Mouse (Mus musculus) liver, embryonic 14.5 days (tissue): ENCODE measurements around the gene Igfbp7. TPM values are rescaled to one million over a fixed set of nuclear protein-coding genes. Genes with fewer than 3 reads are reported as not detected.
"Not testable (repeated sequence)": the region's sequence is repeated elsewhere in the genome, so short reads cannot be mapped to it uniquely, and the experiment has no call there.

ENCODE experiments used
- ATAC-seq: fragments of 200-750 bp; cut with Nextera tagmentation; 2 replicates; pipeline ENCODE4 v1.8.0; 2017; ENCODE audit warnings: moderate number of reproducible peaks, mild to moderate bottlenecking, moderate library complexity; ENCODE audit not compliant: insufficient read depth
- DNase-seq, 3 experiments: peaks; one replicate each; pipeline ENCODE4 v3.0.0-alpha.2; 2012 to 2013; ENCODE audit warnings: low read depth in 3 of 3, low spot score in 3 of 3
- H3K27ac ChIP-seq: fragments of 300-500 bp; sonication (generic); 2 replicates; pipeline ENCODE4 v1.5.1; 2014; ENCODE audit warnings: moderate library complexity, mild to moderate bottlenecking, control low read depth, inconsistent platforms
- H3K27me3 ChIP-seq: fragments of 300-500 bp; sonication (generic); 2 replicates; pipeline ENCODE4 v1.6.1; 2014; ENCODE audit warnings: mild to moderate bottlenecking, low read length, moderate library complexity; ENCODE audit not compliant: control insufficient read depth, insufficient read depth
- H3K36me3 ChIP-seq: fragments of 300-500 bp; sonication (generic); replicated peaks from 2 replicates; pipeline ENCODE4 v1.6.1; 2014; ENCODE audit warnings: low read depth; ENCODE audit not compliant: control insufficient read depth, insufficient read depth
- H3K4me1 ChIP-seq, 2 experiments: fragments of 200-500 bp in 1 of 2; fragments of 300-500 bp in 1 of 2; sonication (generic) in 1 of 2; replicated peaks; 2 replicates each; pipeline ENCODE4 v1.6.1; 2012 to 2014; ENCODE audit warnings: antibody characterized with exemption in 1 of 2, inconsistent platforms in 1 of 2, low read length in 1 of 2; ENCODE audit not compliant: control insufficient read depth in 2 of 2, insufficient read depth in 2 of 2
- H3K4me2 ChIP-seq: fragments of 300-500 bp; sonication (generic); 2 replicates; pipeline ENCODE4 v1.6.1; 2014; ENCODE audit warnings: low read depth, mild to moderate bottlenecking, control low read depth, moderate library complexity
- H3K4me3 ChIP-seq, 2 experiments: fragments of 200-500 bp in 1 of 2; fragments of 300-500 bp in 1 of 2; sonication (generic) in 1 of 2; 2 replicates each; pipeline ENCODE4 v1.5.1; 2012 to 2014; ENCODE audit warnings: low read depth in 2 of 2, low read length in 2 of 2, mild to moderate bottlenecking in 2 of 2, control low read depth in 1 of 2, inconsistent platforms in 1 of 2, moderate library complexity in 1 of 2; ENCODE audit not compliant: insufficient read depth in 1 of 2
- H3K9ac ChIP-seq: fragments of 300-500 bp; sonication (generic); replicated peaks from 2 replicates; pipeline ENCODE4 v1.6.1; 2014; ENCODE audit warnings: mild to moderate bottlenecking, control low read depth, moderate library complexity
- H3K9me3 ChIP-seq: fragments of 300-500 bp; sonication (generic); 2 replicates; pipeline ENCODE4 v1.6.1; 2016; ENCODE audit warnings: low read length, mixed read lengths; ENCODE audit not compliant: control insufficient read depth
- CTCF ChIP-seq: IDR thresholded peaks from 2 replicates; pipeline ENCODE4 v1.5.1; 2016; ENCODE audit warnings: antibody characterized with exemption, low read depth, control low read depth
- EP300 ChIP-seq: IDR thresholded peaks from 2 replicates; pipeline ENCODE4 v1.6.1; 2016; ENCODE audit warnings: antibody characterized with exemption, low read depth
- WGBS: fragments of 180-500 bp; shearing (Covaris S2); extraction: QIAGEN DNeasy Blood & Tissue Kit; methylation state at CpG from one replicate; pipeline ENCODE4 v1.1.7; 2014; ENCODE audit not compliant: insufficient replicate concordance; 5-methylcytosine and 5-hydroxymethylcytosine counted together
- polyA plus RNA-seq, 2 experiments: library from polyadenylated mRNA; depleted of rRNA in 1 of 2; stranded (reverse) in 1 of 2; unstranded in 1 of 2; fragments of >200 nt; fragmentation: Nextera tagmentation in 1 of 2; extraction: Ambion mirVana in 1 of 2; gene quantifications; 2 replicates each; pipeline versions ENCODE4 v1.2.1 to v1.2.3; 2012 to 2014

Gene Igfbp7
- polyA plus RNA-seq, 2 experiments = 14.5 to 16.7 TPM

- H3K4me2 ChIP-seq = no peak overlapping the region
- H3K36me3 ChIP-seq = no peaks in the 10 kb centered on the region
- DNase-seq = no peak
- no peaks in the 10 kb centered on the region for H3K27me3 ChIP-seq
- WGBS = 78% methylated on average over 5 of the region's 5 CpGs
- no peak overlapping the region for H3K27ac ChIP-seq
- no peaks in the 10 kb centered on the region for H3K4me1 ChIP-seq
- H3K9me3 ChIP-seq = no peaks in the 10 kb centered on the region
- ATAC-seq = no peak
- no peak overlapping the region for H3K4me3 ChIP-seq
- H3K9ac ChIP-seq = no peak overlapping the region
- no peak for TF ChIP-seq CTCF
- TF ChIP-seq EP300 = no peak
These were observed 20.1 kb upstream of the Igfbp7 start for GRCm38 (mm10) chr5:77427986-77428385.

GRCm38 (mm10) chr5:77425721-77426500, 18.1 kb upstream of the Igfbp7 start:
- Histone ChIP-seq H3K9me3 (no peaks in the 10 kb centered on the region), H3K4me2 (no peak overlapping the region), H3K36me3 (no peaks in the 10 kb centered on the region), H3K27me3 (no peaks in the 10 kb centered on the region), H3K27ac (no peak overlapping the region), H3K9ac (no peak overlapping the region), H3K4me1 (no peaks in the 10 kb centered on the region), H3K4me3 (no peak overlapping the region)
- WGBS = 47% methylated on average over 7 of the region's 7 CpGs
- TF ChIP-seq CTCF = no peak
- no peak for TF ChIP-seq EP300
- DNase-seq = no peak
- ATAC-seq = no peak

GRCm38 (mm10) chr5:77419537-77419936, 11.7 kb upstream of the Igfbp7 start:
- not testable (repeated sequence) for H3K9ac ChIP-seq, H3K4me1 ChIP-seq, H3K36me3 ChIP-seq, H3K27me3 ChIP-seq, ATAC-seq, H3K27ac ChIP-seq, H3K4me2 ChIP-seq, H3K9me3 ChIP-seq, H3K4me3 ChIP-seq, DNase-seq
- 70% methylated on average over 4 of the region's 4 CpGs for WGBS

- DNase-seq (no peak), ATAC-seq (no peak)
- Histone ChIP-seq H3K4me1 (no peaks in the 10 kb centered on the region), H3K4me2 (no peak overlapping the region), H3K27me3 (no peaks in the 10 kb centered on the region), H3K27ac (no peak overlapping the region), H3K36me3 (no peaks in the 10 kb centered on the region), H3K4me3 (no peak overlapping the region), H3K9me3 (no peaks in the 10 kb centered on the region), H3K9ac (no peak overlapping the region)
- TF ChIP-seq EP300 (no peak), CTCF (no peak)
- 54% methylated on average over 6 of the region's 6 CpGs for WGBS
These were observed 8.2 kb upstream of the Igfbp7 start for GRCm38 (mm10) chr5:77416058-77416457.

- no peaks in the 10 kb centered on the region for H3K4me1 ChIP-seq
- no peak overlapping the region for H3K4me3 ChIP-seq
- WGBS = 59% methylated on average over 6 of the region's 6 CpGs
- no peaks in the 10 kb centered on the region for H3K36me3 ChIP-seq
- no peak overlapping the region for H3K9ac ChIP-seq
- ATAC-seq (no peak), DNase-seq (no peak)
- no peaks in the 10 kb centered on the region for H3K9me3 ChIP-seq
- H3K27me3 ChIP-seq = peaks cover 28% of the 10 kb centered on the region
- no peak for TF ChIP-seq CTCF
- TF ChIP-seq EP300 = no peak
- no peak overlapping the region for H3K27ac ChIP-seq
- H3K4me2 ChIP-seq = no peak overlapping the region
These were observed 689 bp upstream of the Igfbp7 start for GRCm38 (mm10) chr5:77408530-77408929.
